Mouse (Mus musculus) kidney, embryonic 14.5 days (tissue): Measurements from ENCODE around the gene Arf4. TPM values are rescaled to one million over a fixed set of nuclear protein-coding genes. Genes with fewer than 3 reads are reported as not detected.

Experiments used
- ATAC-seq: fragments of 200-750 bp; cut with Nextera tagmentation; 2 replicates; pipeline ENCODE4 v1.8.0; 2017; ENCODE audit warnings: moderate number of reproducible peaks, mild to moderate bottlenecking, moderate TSS enrichment, moderate library complexity; ENCODE audit not compliant: low FRiP score, low TSS enrichment
- H3K27ac ChIP-seq: fragments of 300-500 bp; sonication (generic); 2 replicates; pipeline ENCODE4 v1.5.1; 2014; ENCODE audit warnings: low read depth, mild to moderate bottlenecking, low read length, moderate library complexity, mixed read lengths
- H3K27me3 ChIP-seq: fragments of 300-500 bp; sonication (generic); 2 replicates; pipeline ENCODE4 v1.6.1; 2014; ENCODE audit warnings: mild to moderate bottlenecking, low read length; ENCODE audit not compliant: control insufficient read depth, insufficient read depth
- H3K36me3 ChIP-seq: fragments of 300-500 bp; sonication (generic); 2 replicates; pipeline ENCODE4 v1.6.1; 2014; ENCODE audit warnings: low read length, mixed read lengths; ENCODE audit not compliant: control insufficient read depth, insufficient read depth
- H3K4me1 ChIP-seq: fragments of 300-500 bp; sonication (generic); 2 replicates; pipeline ENCODE4 v1.6.1; 2014; ENCODE audit warnings: low read length, mixed read lengths; ENCODE audit not compliant: control insufficient read depth, insufficient read depth
- H3K4me2 ChIP-seq: fragments of 300-500 bp; sonication (generic); replicated peaks from 2 replicates; pipeline ENCODE4 v1.6.1; 2014; ENCODE audit warnings: low read depth, mild to moderate bottlenecking, low read length
- H3K4me3 ChIP-seq: fragments of 300-500 bp; sonication (generic); 2 replicates; pipeline ENCODE4 v1.5.1; 2014; ENCODE audit warnings: mild to moderate bottlenecking, low read length
- H3K9ac ChIP-seq: fragments of 300-500 bp; sonication (generic); 2 replicates; pipeline ENCODE4 v1.6.1; 2014; ENCODE audit warnings: low read depth, mild to moderate bottlenecking, low read length, moderate library complexity
- H3K9me3 ChIP-seq: fragments of 300-500 bp; sonication (generic); 2 replicates; pipeline ENCODE4 v1.6.1; 2016; ENCODE audit warnings: low read length; ENCODE audit not compliant: control insufficient read depth
- WGBS: fragments of 180-500 bp; shearing (Covaris S2); extraction: QIAGEN DNeasy Blood & Tissue Kit; methylation state at CpG from one replicate; pipeline ENCODE4 v1.1.7; 2014; 5-methylcytosine and 5-hydroxymethylcytosine counted together
- polyA plus RNA-seq: library from polyadenylated mRNA; unstranded; fragments of >200 nt; fragmentation: Nextera tagmentation; extraction: Ambion mirVana; gene quantifications from 2 replicates; pipeline ENCODE4 v1.2.1, GENCODE M21; 2014

Gene Arf4
- polyA plus RNA-seq, 1 experiment from 2014 or later: 626 TPM

GRCm38 (mm10) chr14:26651901-26652300 is 14.0 kb downstream of the Arf4 start:
- no peak overlapping the region for H3K4me2 ChIP-seq
- no peak for ATAC-seq
- no peak overlapping the region for H3K4me3 ChIP-seq
- H3K9ac ChIP-seq: no peak overlapping the region
- no peaks in the 10 kb centered on the region for H3K4me1 ChIP-seq
- H3K27ac ChIP-seq: no peak overlapping the region
- H3K36me3 ChIP-seq: peaks cover 72% of the 10 kb centered on the region
- no peaks in the 10 kb centered on the region for H3K27me3 ChIP-seq
- no peaks in the 10 kb centered on the region for H3K9me3 ChIP-seq

DNA sequence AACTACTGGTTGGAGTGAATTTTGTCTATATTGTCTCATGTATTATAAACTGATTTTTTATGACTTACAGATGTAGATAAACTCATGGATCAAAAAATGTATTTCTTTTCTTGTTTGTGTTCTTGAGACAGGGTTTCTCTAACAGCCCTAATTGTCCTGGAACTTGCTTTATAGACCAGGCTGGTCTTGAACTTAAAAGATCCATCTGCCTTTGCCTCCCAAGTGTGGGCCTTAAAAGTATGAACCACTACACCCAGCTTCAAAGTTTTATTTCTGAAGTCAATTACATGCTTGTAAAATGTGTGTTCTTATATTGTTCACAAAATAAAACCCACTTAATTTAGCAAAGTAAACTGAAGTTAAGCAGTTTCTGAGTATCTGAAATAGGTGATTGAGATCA is 20.3 kb downstream of the Arf4 start:
- H3K4me3 ChIP-seq: no peak overlapping the region
- no peak overlapping the region for H3K4me2 ChIP-seq
- H3K9ac ChIP-seq: no peak overlapping the region
- H3K9me3 ChIP-seq: no peaks in the 10 kb centered on the region
- no peak overlapping the region for H3K27ac ChIP-seq
- H3K4me1 ChIP-seq: no peaks in the 10 kb centered on the region
- H3K27me3 ChIP-seq: no peaks in the 10 kb centered on the region
- H3K36me3 ChIP-seq: peaks cover 59% of the 10 kb centered on the region
- ATAC-seq: no peak

GRCm38 (mm10) chr14:26660233-26660632 is 22.4 kb downstream of the Arf4 start:
- Histone ChIP-seq H3K4me1 (no peaks in the 10 kb centered on the region), H3K9me3 (no peaks in the 10 kb centered on the region), H3K4me2 (no peak overlapping the region), H3K27ac (no peak overlapping the region), H3K9ac (no peak overlapping the region), H3K36me3 (peaks cover 56% of the 10 kb centered on the region), H3K4me3 (no peak overlapping the region), H3K27me3 (no peaks in the 10 kb centered on the region)
- 77% methylated on average over 1 of the region's 1 CpGs for WGBS
- ATAC-seq: no peak

DNA sequence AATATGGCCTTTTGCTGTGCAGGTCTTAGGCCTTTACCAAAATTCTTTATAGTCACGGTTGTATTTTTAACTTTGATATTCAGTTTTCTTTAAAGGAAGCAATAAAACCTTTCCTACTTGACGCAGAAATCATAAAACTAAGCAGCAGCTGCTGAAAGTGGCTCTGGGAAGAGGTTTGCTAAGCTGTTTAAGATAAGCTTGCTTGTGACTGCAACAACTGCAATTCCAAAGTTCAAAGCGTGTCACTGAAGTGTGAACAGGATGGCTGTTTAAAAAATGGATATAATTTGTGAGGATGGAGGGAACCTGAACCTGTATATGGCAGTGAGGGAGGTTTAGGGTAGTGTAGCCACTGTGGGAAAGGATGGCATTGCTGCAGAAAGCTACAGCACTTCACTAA is 24.1 kb downstream of the Arf4 start:
- Histone ChIP-seq H3K9ac (no peak overlapping the region), H3K27ac (no peak overlapping the region), H3K27me3 (no peaks in the 10 kb centered on the region), H3K9me3 (no peaks in the 10 kb centered on the region), H3K36me3 (peaks cover 54% of the 10 kb centered on the region), H3K4me1 (peaks cover 3% of the 10 kb centered on the region), H3K4me2 (no peak overlapping the region), H3K4me3 (no peak overlapping the region)
- 66% methylated on average over 3 of the region's 3 CpGs for WGBS
- ATAC-seq: no peak

DNA sequence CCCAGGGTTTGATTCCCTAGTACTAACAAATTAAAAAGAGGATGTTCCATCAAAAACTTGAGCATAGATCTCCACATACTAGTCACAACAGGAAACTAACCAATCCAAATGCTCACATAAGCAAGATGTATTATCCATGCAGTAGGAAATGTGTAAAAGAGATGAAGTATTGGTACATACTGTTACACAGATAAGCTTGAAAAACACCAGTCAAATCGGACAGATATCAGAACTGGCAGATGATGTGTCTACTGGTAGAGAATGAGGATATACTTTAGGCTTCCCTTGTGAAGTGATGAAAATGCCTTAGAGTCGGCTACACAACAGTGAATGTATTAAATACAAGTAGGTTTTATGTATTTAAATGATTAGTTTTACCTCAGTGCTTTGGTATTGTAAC is 24.6 kb downstream of the Arf4 start:
- H3K4me2 ChIP-seq: no peak overlapping the region
- H3K9me3 ChIP-seq: no peaks in the 10 kb centered on the region
- no peak overlapping the region for H3K27ac ChIP-seq
- peaks cover 49% of the 10 kb centered on the region for H3K36me3 ChIP-seq
- H3K4me3 ChIP-seq: no peak overlapping the region
- peaks cover 6% of the 10 kb centered on the region for H3K4me1 ChIP-seq
- H3K27me3 ChIP-seq: no peaks in the 10 kb centered on the region
- WGBS: 84% methylated on average over 2 of the region's 2 CpGs
- no peak for ATAC-seq
- H3K9ac ChIP-seq: no peak overlapping the region

GRCm38 (mm10) chr14:26663851-26664250 is 26.0 kb downstream of the Arf4 start:
- Histone ChIP-seq H3K4me1 (peaks cover 9% of the 10 kb centered on the region), H3K27ac (no peak overlapping the region), H3K4me2 (no peak overlapping the region), H3K36me3 (peaks cover 40% of the 10 kb centered on the region), H3K9me3 (no peaks in the 10 kb centered on the region), H3K9ac (no peak overlapping the region), H3K4me3 (no peak overlapping the region), H3K27me3 (no peaks in the 10 kb centered on the region)
- 87% methylated on average over 2 of the region's 2 CpGs for WGBS
- ATAC-seq: no peak

DNA sequence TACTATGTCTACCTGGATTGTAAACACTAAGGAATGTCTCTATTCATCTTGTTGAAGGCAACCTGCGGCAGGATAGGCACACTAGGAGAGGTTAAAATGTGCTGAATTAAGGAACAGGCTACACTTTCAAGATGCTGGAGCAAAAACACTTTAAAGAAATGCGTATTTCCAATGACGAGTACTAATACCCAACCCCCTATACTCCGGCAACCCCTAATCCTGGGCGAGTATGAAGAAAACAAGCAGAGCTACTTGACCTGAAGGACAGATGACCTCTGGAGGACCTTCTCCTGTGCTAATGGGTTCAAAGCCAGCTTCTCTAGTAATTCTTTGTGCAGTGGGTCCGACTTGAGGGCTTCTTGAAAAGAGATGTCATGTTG is 30.1 kb downstream of the Arf4 start:
- Histone ChIP-seq H3K27ac (no peak overlapping the region), H3K4me3 (peak overlapping the region; percentile 94), H3K9ac (peak overlapping the region; percentile 86), H3K4me2 (peak overlapping the region; percentile 95), H3K27me3 (no peaks in the 10 kb centered on the region), H3K9me3 (no peaks in the 10 kb centered on the region), H3K36me3 (peaks cover 27% of the 10 kb centered on the region), H3K4me1 (peaks cover 9% of the 10 kb centered on the region)
- 21% methylated on average over 6 of the region's 6 CpGs for WGBS
- ATAC-seq: no peak

DNA sequence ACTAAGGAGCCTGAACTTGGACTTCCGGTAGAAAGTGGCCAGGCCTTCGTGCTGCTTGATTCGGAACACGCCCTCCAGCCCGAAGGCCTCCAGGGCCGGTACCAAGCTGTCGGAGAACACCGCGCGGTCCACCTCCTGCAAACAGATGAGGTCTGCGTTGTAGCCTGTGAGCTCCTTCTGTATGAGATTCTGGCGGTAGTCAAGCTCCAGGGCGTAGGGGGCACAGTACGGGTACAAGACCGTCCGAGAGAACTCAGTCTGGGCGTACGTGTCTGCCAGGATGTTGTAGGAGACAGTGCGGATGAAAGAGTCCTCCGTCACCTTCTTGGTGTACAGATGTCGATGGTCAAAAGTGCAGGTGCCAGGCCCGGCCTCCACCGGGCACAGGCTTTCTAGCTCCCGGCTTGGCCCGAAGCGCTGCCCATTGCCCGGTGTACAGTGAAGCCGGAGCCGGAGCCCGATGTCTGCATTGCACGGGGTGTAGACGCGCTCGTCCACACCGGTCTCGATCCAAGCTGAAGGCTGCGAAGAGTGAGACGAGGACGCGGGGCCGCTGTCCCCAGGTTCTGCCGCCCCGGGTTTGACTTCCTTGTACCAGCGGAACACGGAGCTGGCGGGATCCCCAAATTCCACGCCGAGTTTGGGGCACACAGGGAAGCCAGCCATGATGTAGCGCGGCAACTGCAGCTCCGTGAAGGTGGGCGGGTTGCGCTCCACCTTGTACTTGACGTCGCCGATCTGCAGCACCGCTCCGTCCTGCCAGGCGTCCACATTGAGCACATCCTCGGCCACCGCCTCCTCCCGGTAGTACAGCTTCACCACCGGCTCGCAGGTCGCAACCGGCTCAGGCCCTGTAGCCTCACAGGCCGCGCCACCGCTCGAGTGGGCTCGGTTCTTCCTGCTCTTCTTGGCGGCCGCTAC is 30.8 kb downstream of the Arf4 start:
- Histone ChIP-seq H3K36me3 (peaks cover 24% of the 10 kb centered on the region), H3K4me2 (peak overlapping the region; percentile 95), H3K4me1 (peaks cover 9% of the 10 kb centered on the region), H3K27ac (peak overlapping the region; percentile 88), H3K9me3 (no peaks in the 10 kb centered on the region), H3K27me3 (no peaks in the 10 kb centered on the region), H3K4me3 (peak overlapping the region; percentile 94), H3K9ac (peak overlapping the region; percentile 86)
- peak; percentile 50 for ATAC-seq
- 1% methylated on average over 73 of the region's 73 CpGs for WGBS

GRCm38 (mm10) chr14:26669292-26670073 is 31.6 kb downstream of the Arf4 start, which contains the start of gene Pde12:
Pde12 (minus strand) TSS chr14:26669883.
- peaks cover 18% of the 10 kb centered on the region for H3K36me3 ChIP-seq
- no peaks in the 10 kb centered on the region for H3K9me3 ChIP-seq
- peak within 1 kb of the TSS; percentile 86 for H3K9ac ChIP-seq
- peak; percentile 93 for ATAC-seq
- H3K4me2 ChIP-seq: peak within 1 kb of the TSS; percentile 95
- WGBS: under 1% methylated on average over 70 of the region's 70 CpGs
- peak within 1 kb of the TSS; percentile 94 for H3K4me3 ChIP-seq
- H3K27ac ChIP-seq: peak within 1 kb of the TSS; percentile 88
- no peaks in the 10 kb centered on the region for H3K27me3 ChIP-seq
- peaks cover 9% of the 10 kb centered on the region for H3K4me1 ChIP-seq
